Mouse (Mus musculus): ENCODE measurements around the gene Tjp3. TPM values are rescaled to one million over a fixed set of nuclear protein-coding genes. Genes with fewer than 3 reads are reported as not detected.

Tjp3 gene
- total RNA-seq, 4 experiments from 2014 or later: 0.23 to 1.00 (median 0.27) TPM; not detected in 1

- DNase-seq (ENCODE audit: low spot score in 2 of 2): no peak
Measured at GRCm38 (mm10) chr10:81319741-81320549, 28.6 kb upstream of the Tjp3 start.

DNA sequence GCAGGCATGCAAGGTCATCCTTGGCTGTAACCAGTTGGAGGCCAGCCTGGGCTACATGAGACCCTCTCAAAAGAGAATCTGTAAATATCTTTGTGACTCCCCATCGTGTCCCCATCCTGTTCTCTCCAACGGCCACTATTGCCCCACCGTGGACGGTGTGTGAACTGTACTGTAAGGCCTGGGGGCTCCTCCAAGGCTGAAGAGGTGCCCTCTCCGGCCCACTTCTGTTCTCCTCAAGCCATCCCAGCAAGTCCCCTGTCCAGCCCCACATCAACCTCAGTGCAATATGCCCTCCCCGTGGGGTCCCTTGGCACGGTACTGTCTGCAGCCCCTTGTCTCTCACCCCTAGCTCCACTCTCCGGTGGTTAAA lies 27.9 kb upstream of the Tjp3 start:
- DNase-seq (ENCODE audit: low spot score in 2 of 2): peak in 1 of 2 experiments; percentile 30

GRCm38 (mm10) chr10:81318589-81319329 lies 27.4 kb upstream of the Tjp3 start:
- DNase-seq (ENCODE audit: low spot score in 2 of 2): no peak

- DNase-seq (ENCODE audit: low spot score in 2 of 2): no peak
Measured at GRCm38 (mm10) chr10:81317273-81317672, 25.9 kb upstream of the Tjp3 start.

DNA sequence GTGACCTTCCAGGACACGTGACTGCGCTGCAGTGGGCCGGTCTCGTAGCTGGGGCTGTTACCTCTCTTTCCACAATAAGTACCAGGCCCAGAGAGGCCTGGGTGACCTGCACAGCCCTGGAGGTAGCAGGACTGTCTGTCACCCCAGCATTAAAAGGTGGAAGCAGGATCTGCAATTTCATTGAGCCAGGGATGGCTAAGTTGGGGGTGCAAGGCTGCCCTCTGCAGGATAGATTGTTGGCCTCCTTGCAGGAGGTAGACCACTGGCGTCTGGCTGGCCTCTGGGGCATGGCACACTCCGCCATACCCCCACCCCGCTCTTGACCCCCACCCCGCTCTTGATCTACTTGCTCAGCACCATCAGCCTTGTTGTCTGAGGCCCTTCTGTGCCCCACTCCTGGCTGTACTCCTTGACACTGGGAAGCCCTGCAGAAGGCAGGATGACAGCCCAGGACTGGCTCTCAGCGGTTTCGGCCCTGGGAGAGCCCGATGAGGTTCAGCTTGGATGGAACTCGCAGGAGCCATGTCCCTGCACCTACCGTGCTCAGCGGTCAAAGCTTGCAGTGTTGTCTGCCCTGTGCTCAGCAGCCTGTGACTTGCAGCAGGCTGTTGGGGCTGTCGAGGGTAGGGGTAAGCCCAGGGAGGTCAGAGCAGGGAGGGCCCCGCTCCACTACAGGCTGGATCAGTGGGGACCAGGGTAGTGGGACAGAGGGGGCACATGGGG lies 25.1 kb upstream of the Tjp3 start:
- DNase-seq (ENCODE audit: low spot score in 2 of 2): no peak

DNA sequence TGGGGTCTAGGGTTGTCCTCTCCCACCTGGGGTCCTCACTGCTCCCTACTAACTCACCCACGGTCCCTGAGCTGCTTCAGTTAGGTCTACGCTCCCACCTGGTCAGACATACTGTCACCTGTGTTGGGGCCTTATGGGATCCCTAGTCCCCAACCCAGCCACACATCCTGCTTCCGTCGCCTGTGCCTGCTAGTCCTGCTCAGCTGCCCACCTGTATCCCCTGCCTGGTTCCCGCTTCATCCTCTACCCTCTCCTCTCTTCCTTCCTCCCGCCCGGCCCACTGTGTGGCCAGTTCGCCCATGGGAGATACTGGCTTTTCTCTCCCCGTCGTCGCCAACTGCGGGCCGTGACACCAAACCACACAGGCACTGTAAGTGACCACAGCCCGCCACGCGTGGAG lies 24.2 kb upstream of the Tjp3 start:
- no peak for DNase-seq (ENCODE audit: low spot score in 2 of 2)

DNA sequence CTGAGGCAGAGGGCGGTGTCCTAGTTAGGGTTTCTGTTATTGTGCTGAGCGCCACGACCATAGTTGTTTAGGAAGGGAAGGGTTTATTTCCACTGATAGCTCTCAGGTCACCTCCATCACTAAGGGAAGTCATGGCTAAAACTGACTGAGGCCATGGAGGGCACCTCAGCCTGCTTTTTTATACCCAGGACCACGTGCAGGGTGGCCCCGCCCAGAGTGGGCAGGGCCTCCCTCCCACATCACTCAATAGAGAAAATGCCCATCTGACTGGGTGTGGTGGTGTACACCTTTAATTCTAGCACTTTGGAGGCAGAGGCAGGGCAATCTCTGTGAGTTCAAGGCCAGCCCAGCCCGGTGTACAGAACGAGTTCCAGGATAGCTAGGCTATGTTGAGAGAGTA lies 22.8 kb upstream of the Tjp3 start:
- DNase-seq (ENCODE audit: low spot score in 2 of 2): no peak

DNA sequence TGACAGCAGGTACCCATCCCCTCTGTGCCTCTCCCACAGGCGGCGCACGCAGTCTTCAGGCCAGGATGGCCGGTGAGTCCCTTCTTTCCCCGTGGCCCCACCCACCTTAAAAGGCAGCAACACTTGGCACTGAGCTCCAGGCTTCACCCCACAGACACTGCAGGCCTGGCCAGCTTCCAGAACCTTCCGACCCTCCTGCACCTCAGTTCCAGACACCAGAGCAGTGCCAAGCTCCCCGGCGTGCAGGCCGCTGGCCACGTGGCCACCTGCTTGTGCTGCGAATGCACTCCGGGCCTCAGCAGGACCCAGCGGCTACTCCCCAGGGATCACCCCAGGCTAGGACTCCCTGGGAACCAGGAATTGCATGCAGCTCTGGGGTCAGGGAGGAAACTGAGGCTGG lies 22.2 kb upstream of the Tjp3 start:
- DNase-seq (ENCODE audit: low spot score in 2 of 2): no peak

GRCm38 (mm10) chr10:81309571-81309970 lies 18.2 kb upstream of the Tjp3 start:
- no peak for DNase-seq (ENCODE audit: low spot score in 2 of 2)

GRCm38 (mm10) chr10:81306837-81307682 lies 15.7 kb upstream of the Tjp3 start:
- DNase-seq (ENCODE audit: low spot score in 2 of 2): peak in 1 of 2 experiments; percentile 84

DNA sequence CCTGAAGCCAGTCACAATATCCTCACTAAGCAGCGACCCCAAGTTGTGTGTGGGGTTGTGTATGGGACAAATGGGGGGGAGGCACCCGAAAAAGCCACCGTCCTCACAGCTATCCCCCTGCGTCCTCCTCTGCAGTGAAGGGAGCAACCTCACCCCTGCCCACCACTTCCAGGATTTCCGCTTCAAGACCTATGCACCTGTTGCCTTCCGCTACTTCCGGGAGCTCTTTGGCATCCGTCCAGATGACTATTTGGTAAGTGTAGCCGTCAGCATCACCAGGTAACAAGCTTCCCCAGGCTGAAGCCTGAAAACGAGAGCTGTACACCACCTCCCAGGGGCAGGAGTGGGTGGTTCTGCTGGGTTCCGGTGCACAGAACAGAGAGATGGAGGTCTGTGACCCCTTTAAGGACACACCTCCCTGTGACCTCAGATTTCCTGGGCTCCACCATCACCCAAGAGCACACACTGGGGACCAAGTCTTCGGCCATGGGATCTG lies 14.8 kb upstream of the Tjp3 start:
- no peak for DNase-seq (ENCODE audit: low spot score in 2 of 2)

- no peak for DNase-seq (ENCODE audit: low spot score in 2 of 2)
Measured at GRCm38 (mm10) chr10:81305663-81306062, 14.3 kb upstream of the Tjp3 start.

GRCm38 (mm10) chr10:81304597-81305238 lies 13.3 kb upstream of the Tjp3 start:
- no peak for DNase-seq (ENCODE audit: low spot score in 2 of 2)

GRCm38 (mm10) chr10:81303761-81304160 lies 12.4 kb upstream of the Tjp3 start:
- DNase-seq (ENCODE audit: low spot score in 2 of 2): no peak

DNA sequence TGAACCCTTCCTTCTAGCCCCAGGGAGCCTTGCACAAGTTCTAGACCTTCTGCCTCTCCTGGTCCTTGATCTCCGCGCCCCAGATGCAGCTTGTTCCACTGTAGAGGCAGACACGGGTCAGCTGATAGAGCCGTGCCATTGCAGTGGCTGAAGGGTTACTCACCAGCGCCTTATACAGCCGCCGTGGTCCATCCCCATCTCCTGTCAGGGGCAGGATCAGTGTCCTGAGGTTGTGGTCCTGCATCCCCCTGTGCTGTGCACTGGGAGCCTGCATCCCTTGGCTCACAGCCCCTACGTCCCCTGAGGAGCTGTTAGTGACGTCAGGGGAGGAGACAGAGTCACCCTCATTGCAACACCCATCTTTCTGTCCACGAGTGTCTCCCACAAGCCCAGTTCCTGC lies 11.9 kb upstream of the Tjp3 start:
- DNase-seq (ENCODE audit: low spot score in 2 of 2): no peak

- DNase-seq (ENCODE audit: low spot score in 2 of 2): peak in 1 of 2 experiments; percentile 84
Measured at GRCm38 (mm10) chr10:81302781-81303218, 11.4 kb upstream of the Tjp3 start.

- no peak for DNase-seq (ENCODE audit: low spot score in 2 of 2)
Measured at GRCm38 (mm10) chr10:81302288-81302687, 10.9 kb upstream of the Tjp3 start.

DNA sequence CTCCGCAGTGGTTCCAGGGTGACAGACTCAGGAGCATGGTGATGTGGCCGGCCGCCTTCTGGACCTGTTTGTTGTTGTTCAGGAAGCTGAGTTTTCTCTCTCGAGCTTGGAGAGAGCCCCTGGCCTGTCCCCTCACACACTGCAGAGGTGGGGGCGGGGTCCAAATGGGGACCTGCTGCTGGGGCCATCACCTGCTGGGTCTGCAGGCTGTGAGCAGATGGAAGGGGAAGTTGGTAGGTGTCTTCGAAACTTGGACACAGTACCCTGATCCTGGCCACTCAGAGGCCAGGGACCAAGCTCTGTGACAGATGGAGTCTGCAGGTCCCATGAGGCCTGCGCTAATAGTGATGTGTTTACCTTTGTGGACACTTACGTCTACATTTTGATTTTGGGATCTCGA lies 9.9 kb upstream of the Tjp3 start:
- DNase-seq (ENCODE audit: low spot score in 2 of 2): no peak

- no peak for DNase-seq (ENCODE audit: low spot score in 2 of 2)
Measured at GRCm38 (mm10) chr10:81300352-81300907, 9.0 kb upstream of the Tjp3 start.

All from left cerebral cortex, adult 8-10 months (tissue).